Mouse (Mus musculus): ENCODE measurements around the gene Mypn.

Gene Mypn

GRCm38 (mm10) chr10:63098191-63098590 lies 105.6 kb downstream of the Mypn start:
- no peak for DNase-seq

GRCm38 (mm10) chr10:63096757-63097156 lies 107.0 kb downstream of the Mypn start:
- DNase-seq: no peak

- DNase-seq: no peak
These were observed 110.9 kb downstream of the Mypn start for GRCm38 (mm10) chr10:63092616-63093550.

- DNase-seq: no peak
These were observed 111.8 kb downstream of the Mypn start for GRCm38 (mm10) chr10:63091915-63092314.

GRCm38 (mm10) chr10:63089758-63090571 lies 113.8 kb downstream of the Mypn start:
- DNase-seq: peak; percentile 14

- DNase-seq: no peak
These were observed 114.5 kb downstream of the Mypn start for GRCm38 (mm10) chr10:63089103-63089757.

GRCm38 (mm10) chr10:63086304-63086703 lies 117.4 kb downstream of the Mypn start:
- no peak for DNase-seq

GRCm38 (mm10) chr10:63065988-63066387 lies 137.8 kb downstream of the Mypn start:
- DNase-seq: peak; percentile 88
